Mouse (Mus musculus): ENCODE measurements around the gene Rft1.

The Rft1 gene

GRCm38 (mm10) chr14:30653943-30654659 is at the start of gene Rft1:
Gene Rft1 (plus strand): TSS chr14:30654360.
- DNase-seq = peak; percentile 96 to 99

DNA sequence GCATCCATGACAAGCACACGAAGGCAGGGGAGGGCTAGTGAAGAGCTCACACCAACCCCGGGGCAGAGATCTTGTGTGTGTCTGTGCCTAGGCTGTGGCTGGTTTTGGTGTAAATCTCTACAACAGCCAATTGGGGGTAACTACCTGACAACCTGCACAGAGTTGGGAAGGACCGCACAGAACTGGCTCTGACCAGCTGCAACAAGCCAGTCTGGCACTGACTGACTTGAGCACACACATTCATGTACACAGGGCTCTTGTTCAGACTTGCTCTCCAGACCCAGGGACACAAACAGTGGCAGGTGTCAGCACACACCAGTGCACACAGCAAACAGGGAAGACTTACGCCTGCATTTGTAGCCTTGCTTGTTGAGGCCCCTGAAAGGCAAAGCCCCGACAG is 47.3 kb upstream of the Rft1 start:
- no peak for DNase-seq

GRCm38 (mm10) chr14:30607696-30608095 is 46.5 kb upstream of the Rft1 start:
- DNase-seq = no peak

DNA sequence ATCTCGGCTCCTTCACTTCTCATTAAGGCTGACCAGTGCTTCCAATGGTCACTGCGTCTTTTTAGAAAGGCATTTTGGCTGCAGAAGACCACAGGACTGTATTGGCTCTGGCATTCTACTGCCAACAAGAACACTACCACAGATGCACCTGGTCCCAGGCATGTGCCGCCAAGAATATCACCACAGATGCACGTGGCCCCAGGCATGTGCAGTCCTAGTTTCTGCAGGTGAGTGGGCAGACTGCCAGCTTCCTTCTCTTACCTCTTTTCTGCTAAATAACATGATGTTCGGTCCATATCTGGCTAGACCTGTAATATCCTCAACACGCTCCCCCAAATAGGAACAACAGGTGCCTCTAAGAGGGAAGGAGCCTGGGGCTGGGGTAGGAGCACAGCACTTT is 46.0 kb upstream of the Rft1 start:
- no peak for DNase-seq

GRCm38 (mm10) chr14:30609499-30609898 is 44.7 kb upstream of the Rft1 start:
- no peak for DNase-seq

DNA sequence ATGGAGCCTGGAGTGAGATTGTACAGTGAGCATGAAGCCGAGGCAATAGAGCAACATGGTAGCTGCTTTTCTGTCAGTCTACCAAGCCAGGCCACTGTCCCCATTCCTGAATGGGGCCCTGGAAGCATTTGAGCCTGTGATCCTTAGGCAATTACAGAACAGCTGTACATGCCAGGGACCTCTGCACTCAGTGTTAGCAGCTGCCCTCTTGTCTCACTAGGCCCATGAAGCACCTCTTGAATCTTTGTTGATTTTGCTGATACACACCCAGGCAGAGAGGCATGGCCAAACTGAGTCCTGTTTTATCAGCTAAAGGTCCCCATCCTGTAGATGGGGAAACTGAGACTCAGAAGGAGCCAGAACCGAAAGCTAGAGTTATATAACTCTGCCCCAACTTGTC is 43.9 kb upstream of the Rft1 start:
- no peak for DNase-seq

- no peak for DNase-seq
Observed at GRCm38 (mm10) chr14:30610940-30611339, 43.2 kb upstream of the Rft1 start.

- peak; percentile 59 to 72 for DNase-seq
Observed at GRCm38 (mm10) chr14:30612523-30612922, 41.6 kb upstream of the Rft1 start.

- no peak for DNase-seq
Observed at GRCm38 (mm10) chr14:30612962-30613715, 41.0 kb upstream of the Rft1 start.

DNA sequence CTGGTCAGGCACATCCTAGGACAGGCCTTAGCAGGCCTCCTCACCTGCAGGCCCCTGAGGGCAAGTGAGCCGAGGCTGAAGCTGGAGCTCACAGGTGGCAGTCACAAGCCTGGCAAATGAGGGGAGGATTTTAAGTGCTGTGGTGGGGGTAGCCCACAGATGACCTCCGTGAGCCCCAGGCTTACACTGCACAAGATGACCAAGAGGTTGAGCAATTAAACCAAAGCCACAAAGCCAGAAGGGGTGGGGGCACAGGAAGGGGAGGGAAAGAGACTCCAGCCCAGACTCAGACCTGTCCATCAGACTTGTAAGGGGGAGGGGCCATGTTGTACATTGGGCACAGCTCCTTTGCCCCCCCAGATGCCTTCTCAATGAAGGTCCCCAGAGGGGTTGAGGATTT is 37.4 kb upstream of the Rft1 start:
- DNase-seq = no peak

GRCm38 (mm10) chr14:30618746-30619275 is 35.3 kb upstream of the Rft1 start:
- DNase-seq = no peak

- peak; percentile 40 to 57 for DNase-seq
Observed at GRCm38 (mm10) chr14:30619982-30620578, 34.1 kb upstream of the Rft1 start.

GRCm38 (mm10) chr14:30622130-30622529 is 32.0 kb upstream of the Rft1 start:
- DNase-seq = peak; percentile 25 to 46

DNA sequence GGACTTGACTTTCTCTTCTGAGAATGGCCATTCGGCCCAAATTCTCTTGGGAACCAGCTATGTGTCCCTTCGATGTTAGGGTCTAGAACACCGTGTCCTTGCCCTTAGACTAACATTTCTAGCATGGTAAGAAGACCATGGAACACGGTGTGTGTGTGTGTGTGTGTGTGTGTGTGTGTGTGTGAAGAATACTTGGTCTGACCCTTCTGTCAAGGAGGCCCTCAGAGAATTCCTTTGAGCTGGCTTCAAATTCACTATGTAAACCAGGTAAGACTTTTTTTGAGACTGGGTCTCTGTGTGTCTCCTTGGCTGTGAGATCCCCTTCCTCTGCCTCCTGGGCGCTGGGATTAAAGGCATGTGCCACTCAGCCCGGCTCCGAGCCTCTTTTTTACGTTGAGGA is 31.6 kb upstream of the Rft1 start:
- DNase-seq = no peak

DNA sequence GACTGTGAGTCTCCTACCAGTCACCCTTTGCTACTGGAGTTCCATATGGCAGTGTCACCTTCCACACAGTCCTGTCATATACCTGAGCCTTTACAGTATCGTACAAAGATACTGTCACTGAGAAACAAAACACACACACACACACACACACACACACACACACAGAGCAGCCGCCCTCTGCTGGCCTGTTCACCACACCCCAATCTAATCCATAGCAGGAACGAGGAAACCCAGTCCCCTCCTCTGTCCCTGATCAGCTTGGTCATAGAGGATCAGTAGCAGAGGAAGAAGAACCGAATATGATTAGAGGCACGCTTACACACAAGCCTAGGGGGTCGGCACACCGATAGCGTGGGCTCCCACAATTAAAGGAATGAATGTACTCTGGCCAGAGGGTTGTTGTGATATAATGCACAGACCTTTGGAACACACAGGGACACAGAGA is 29.9 kb upstream of the Rft1 start:
- no peak for DNase-seq

DNA sequence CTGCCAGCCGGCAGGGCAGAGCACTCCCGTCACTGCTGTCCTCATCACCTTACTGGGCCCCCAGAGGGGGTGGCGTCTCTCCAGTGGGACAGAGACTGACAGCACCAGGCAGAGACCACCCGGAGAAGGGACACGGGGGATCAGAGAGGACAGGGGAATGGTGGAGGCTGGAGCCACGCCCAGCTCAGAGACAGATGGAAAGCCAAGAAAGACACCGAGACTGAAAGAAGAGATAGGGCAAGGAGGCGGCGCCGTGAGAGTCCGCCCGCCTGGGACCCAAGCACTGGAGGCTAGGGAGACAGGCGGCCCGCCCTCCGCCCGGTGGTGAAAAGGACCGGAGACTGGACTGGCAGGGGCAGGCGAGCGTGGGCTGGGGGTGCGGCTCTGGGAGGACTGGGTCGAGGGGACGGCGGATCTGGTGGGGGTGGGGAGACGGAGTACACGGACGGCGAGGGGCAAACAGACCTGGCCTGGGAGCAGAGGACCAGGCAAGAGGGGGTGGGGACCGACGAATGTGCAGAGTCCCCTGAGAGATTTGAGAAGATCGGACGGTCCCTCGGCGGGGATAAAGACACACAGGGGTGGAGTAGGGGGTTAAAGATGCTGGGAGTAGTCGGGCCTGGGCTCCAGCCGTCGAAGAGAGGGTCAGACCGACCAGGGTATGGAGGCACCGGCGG is 28.9 kb upstream of the Rft1 start:
- DNase-seq = no peak

DNA sequence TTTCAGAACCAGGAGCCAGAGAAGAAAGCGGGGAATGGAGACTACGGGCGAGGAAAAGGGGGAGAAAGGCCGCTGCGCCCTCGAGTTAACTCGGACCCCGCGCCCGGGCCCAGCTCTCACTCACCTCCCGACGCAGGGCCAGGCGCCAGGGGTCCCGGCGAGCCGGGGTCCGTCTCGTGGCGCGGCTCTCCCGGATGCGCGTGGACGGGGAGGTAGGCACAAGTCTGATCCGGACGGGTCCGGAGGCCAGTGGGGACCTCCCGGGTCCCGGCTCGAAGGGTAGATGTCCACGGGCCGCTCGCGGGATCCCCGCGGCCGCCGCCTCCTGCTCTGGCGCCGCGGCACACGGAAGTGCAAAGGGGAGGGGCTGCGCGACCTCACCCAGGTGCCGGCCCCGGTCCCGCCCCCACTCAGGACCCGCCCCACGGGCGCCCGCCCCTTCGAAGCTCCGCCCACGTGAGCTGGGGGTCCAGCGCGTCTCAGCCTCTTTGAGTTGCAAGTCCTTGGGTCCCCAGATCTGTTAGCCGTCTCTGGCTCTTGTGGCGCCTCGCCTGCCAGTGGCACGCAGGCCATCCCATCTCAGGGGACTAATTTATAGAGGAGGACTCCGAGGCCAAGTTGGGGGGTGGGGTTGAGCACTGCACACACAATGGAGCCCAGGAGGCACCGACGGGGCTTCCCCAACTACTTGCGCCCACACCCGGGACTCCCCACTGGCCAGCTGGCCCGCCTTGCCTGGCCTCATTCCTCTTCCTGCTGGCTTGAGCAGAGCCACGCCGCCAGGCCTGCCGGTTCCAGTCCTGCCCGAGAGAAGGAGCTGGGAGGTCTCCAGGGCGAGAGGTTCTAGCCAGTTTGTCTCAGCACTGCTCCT is 28.1 kb upstream of the Rft1 start, which contains the start of gene Prkcd:
Gene Prkcd (minus strand): TSS at position 355 of the 871 bp plus-strand sequence.
- DNase-seq = peak; percentile 63 to 68

DNA sequence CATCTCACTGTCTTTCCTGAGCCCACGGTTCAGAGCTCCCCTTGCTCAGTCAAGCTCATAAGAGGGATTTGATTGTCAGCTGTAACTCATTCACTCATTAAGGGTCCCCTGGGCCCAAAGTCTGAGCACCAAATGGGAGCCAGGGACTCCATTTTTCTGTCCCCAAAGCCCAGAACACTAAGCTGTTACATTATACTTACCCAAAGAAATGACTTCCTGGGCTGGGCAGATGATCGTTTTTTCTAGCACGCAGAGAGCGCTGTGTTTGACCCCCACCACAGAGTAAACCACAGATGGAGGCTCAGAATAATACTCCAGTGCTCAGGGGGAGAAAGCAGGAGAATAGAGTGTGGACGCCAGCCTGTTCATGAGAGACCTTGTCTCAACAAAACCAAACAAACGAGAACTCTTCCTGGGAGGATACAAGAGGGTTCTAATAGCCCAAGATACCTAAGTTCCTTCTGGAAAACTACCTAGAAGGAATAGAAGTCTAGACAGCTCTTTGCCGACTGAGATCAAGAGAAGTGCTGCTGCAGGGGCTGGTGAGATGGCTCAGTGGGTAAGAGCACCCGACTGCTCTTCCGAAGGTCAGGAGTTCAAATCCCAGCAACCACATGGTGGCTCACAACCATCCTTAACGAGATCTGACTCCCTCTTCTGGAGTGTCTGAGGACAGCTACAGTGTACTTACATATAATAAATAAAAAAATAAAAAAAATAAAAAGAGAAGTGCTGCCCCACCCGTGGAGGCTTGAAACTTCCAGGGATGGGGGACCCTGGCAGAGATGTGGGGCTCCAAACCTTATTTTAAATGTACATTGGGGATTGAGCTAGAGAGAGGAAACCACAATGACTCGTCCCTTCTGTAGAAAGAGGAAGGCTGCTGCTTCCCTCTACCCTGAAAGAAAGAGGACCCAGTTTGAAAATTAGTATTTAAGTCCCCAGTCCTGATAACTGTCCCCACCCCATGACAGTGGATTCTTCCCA is 27.1 kb upstream of the Rft1 start:
- no peak for DNase-seq

GRCm38 (mm10) chr14:30628235-30628634 is 25.9 kb upstream of the Rft1 start:
- no peak for DNase-seq

DNA sequence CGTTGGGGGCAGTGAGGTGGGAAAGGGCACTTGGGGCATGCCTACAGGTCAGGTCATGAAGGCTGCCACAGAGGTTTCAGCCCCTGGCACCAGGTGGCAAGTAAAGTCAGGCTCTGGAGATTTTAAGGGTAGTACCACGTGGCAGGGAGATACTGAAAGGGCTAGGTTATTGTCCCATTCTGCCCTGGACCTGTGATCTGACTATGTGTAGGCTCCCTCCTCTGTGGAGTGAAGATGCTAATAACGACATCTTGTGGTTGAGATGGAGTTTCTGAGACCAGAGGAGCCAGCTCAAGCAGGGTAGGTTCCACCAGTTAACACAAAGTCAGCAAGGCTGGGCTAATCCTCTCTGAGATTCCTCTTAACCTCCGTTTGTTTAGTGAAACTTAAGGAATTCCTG is 24.3 kb upstream of the Rft1 start:
- DNase-seq = no peak

Data from cerebellum, adult 18-20 months (tissue).